Mouse (Mus musculus) adrenal gland, postnatal 10 days (tissue): ENCODE data around the gene Atp9a. TPM values are rescaled to one million over a fixed set of nuclear protein-coding genes. Genes with fewer than 3 reads are reported as not detected.
"Not testable (repeated sequence)": the region's sequence is repeated elsewhere in the genome, so short reads cannot be mapped to it uniquely, and the experiment has no call there.

Experiments used
- DNase-seq: peaks from one replicate; pipeline ENCODE4 v3.0.0; 2021; ENCODE audit warnings: mixed read lengths
- long read RNA-seq, 2 experiments: library from polyadenylated mRNA; stranded (forward); transcript quantifications; one replicate each; pipeline ENCODE4 v2.0.0; 2021
- total RNA-seq, 2 experiments: library from RNA; stranded (reverse); gene quantifications; 2 replicates each; pipeline ENCODE4 v1.2.3; 2021

Gene Atp9a
- total RNA-seq, result 10 to 100 TPM; 72.1 to 76.7 TPM
- long read RNA-seq, experiment 1, transcript Atp9a-204 (28 exons, 3,456 nt), result minor isoform, 18 of 162 reads
- long read RNA-seq, experiment 1, transcript Atp9a-201 (28 exons, 3,529 nt), result major isoform, 96 of 162 reads
- long read RNA-seq, experiment 1, partial matches to known transcripts, result 30 of 162 reads
- long read RNA-seq, experiment 1, other reads (novel, unspliced or antisense), result 17 of 162 reads
- long read RNA-seq, experiment 2, transcript Atp9a-204 (28 exons, 3,456 nt), result minor isoform, 14 of 126 reads
- long read RNA-seq, experiment 2, transcript Atp9a-201 (28 exons, 3,529 nt), result major isoform, 88 of 126 reads
- long read RNA-seq, experiment 2, partial matches to known transcripts, result 12 of 126 reads
- long read RNA-seq, experiment 2, other reads (novel, unspliced or antisense), result 10 of 126 reads

DNA sequence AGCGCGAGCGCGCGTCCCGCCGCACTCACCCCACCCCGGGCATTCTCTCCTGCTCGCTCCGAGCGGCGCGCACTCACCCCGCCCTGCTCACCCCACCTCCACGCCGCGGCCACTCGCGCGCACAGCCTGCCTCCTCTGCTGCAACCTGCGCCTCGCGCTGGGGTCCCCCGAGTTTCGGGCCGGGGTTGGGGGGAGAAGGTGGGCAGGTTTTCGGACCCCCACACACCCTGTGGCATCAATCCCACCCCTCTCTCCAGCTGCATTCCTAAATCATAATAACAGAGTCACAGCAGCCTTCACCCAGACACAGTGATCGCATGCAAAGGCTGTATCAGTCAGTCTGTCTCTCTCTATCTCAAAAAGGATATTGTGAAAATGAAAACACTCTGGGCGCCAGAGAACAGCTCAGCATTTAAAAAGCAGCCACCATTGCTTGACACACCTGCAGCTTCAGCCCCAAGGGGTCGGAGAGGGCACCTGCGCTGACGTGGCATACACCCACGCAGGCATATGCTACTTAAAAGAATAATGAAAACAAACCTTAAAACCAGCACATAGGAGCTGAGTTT, at the start of gene Atp9a:
Gene Atp9a, minus strand, starts transcription at position 351 of the 569 bp plus-strand sequence.
- DNase-seq, result peak; percentile 78

DNA sequence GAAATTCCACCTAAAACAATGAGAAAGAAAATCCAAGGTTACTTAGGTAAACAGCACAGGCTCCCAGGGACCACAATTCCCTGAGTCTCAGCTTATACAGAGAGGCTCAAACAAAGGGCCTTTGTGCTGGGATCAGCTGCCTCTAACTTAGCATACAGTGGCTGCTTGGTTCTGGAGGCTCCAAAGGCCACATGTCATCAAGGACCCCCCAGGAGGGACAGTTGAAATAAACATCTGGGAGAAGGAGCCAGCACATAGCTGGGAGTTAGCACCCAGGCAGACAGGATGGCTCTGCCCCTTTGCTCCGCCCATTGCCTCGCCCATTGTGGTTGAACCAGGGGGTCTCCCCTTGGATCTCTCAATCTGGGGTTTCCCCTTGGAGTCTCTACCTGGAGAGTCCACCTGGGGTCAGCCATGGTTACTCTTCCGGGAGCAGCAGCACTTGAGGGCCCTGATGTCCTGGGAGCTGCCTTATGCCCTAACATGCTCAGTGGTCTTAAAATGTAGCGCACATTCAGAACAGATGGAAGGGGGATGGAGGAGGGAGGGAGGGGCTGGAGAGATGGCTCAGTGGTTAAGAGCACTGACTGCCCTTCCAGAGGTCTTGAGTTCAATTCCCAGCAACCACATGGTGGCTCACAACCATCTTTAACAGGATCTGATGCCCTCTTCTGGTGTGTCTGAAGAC, 49.0 kb upstream of the Atp9a start:
- DNase-seq, result no peak

DNA sequence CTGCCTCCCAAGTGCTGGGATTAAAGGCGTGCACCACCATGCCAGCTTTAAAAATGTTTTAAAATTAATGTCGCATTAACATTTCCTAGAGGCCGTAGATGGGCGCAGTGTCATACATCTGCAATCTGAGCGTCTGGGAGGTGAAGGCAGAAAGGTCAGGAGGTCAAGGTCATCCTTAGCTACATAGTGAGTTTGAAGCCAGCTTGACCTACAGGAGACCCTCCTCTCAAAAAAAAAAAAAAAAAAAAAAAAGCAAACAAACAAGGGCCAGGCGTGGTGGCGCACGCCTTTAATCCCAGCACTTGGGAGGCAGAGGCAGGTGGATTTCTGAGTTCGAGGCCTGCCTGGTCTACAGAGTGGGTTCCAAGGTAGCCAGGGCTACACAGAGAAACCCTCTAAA, 44.0 kb upstream of the Atp9a start:
- DNase-seq, result no peak

DNA sequence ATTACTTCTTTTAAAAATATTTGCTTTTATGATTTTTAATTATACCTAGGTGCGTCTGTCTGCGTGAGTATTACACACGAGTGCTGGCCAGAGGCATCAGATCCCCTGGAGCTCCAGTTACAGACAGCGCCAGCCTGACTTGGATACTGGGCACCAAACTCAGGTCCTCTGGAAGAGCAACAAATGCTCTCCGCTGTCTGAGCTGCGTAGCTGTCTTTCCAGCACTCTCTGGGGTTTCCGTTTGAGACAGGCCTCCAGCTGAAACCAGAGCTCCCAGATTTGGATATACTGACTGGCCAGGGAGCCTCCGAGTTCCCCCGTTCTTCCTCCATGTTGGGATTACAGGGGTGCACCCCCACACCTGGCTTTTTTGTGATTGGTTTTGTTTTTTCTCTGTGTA, 38.4 kb upstream of the Atp9a start:
- DNase-seq, result no peak

DNA sequence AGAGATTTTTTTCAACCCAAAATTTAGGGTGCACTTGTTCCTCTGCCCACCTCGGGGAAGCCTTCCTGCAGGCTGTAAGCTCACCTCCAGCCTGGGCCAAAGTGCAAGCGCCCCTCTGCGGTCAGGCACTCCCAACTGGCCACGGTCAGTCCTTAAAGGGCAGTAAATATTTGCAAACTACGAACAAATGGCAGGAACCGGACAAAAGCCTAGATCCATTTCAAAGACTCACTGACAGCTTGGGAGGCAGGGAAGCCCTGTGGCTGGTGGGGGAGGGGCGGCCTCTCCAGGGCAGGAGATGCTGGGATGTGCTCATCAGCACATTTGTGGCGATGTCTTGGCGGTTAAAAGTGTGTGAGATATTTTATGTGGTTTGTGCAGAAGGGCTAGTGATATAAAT, 37.8 kb upstream of the Atp9a start:
- no peak for DNase-seq

DNA sequence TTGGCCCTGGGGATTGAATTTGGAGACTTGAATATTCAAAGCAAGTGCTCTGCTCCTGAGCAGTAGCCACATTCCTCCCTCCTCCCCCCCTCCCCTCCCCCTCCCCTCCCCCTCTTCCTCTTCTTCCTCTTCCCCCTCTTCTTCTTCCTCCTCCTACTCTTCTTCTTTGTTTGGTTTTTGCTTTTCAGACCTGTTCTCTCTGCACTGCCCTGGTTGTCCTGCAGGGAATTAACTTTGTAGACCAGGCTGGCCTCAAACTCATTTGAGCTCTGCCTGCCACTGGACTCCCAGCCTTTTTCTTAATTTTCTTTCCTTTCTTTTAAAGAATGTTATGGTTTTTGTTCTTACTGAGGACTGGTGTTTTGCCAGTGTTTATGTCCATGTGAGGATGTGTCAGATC, 35.3 kb upstream of the Atp9a start:
- DNase-seq, result no peak

DNA sequence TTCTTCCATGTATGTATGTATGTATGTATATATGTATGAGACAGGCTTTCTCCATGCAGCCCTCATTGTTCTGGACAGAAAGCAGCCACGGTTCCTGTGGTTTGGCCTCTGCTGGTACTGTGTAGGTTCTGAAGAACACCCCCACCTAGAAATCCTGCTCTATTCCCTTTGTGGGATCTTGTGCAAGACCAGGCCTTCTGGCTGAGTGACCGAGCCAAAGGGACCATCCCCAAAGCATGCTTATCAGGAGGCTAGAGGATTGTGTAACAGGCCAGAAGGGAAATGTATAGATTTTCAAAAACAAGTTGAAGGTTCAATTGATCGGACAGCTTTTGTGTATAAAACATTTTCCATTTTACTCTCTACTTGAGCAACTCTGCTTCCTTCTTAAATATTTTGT, 34.0 kb upstream of the Atp9a start:
- DNase-seq, result no peak

DNA sequence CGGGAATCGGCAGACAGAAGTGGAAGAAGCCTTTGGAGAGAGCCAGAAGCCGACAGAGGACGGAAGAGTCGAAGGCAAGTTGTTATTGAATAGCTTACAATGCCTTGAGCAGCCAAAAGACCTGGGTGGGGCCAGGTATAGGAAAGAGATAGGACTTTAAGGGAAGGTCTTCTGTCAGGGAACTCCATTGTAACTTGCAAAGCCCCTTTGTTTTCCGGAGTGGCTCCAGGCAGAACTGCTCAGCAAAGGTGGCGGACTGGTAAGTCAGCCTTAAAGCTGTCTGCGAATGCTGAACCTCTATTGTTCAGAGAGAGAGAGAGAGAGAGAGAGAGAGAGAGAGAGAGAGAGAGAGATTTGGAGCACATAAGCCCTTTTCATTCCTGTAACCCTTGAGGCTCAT, 27.1 kb upstream of the Atp9a start:
- DNase-seq, result no peak

DNA sequence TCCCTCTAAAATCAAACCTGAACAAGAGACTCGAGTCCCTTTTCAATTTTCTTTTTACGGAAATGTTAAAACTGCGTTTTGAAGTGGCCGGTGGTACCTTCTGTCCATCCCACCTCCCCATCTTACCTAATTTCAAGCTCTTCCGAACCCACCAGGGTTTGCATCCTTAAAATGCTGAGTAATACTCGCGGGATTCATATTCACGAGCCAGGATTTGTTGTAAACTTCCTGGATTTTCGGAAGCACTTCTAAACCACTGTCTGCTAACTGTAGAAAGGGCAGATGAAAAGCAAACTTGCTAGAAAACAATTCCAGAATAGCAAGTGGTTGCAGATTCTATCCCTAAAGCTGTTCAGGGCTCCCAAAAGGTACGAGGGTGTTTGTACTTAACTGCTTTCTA, 25.4 kb upstream of the Atp9a start, which contains the start of gene Sall4:
Gene Sall4, minus strand, starts transcription at position 362 of the 400 bp plus-strand sequence.
- DNase-seq, result no peak

DNA sequence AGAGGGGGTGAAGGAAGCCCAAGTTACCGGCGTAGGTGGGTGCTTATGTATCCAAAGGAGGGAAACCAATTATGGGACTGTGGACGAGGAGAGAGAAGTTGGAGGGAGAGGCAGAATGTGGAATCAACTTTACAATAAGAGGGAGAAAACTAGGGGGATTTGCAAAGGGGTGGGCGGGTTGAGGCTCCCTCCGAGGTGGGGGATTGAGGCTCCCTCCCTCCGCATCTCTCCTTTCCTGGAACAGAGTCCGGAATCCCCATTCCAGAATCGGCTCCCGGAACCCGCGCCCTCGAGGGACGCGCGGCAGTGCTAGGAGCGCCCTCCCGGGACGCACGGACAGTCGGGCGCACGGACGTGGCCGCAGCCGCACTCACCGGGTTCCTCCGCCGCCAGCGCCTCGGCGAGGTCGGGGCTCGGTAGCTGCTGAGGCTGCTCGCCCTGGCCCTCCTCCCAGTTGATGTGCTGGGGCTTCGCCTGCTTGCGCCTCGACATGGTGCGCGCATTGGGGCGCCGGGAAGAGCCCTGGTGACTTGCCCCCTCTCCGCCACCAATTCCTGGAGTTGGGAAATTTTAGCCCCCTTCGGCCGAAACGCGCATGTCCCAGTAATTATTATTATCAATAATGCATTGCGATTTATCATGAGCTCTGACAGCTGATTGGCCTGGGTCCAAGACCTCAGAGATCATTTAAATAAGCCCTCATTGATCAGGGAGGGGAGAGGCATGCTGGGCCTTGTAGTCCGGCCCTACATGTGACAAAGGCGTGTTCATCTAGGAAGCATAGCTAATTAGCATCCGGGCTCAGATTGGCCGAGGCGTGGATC, 24.5 kb upstream of the Atp9a start:
- peak; percentile 40 for DNase-seq

DNA sequence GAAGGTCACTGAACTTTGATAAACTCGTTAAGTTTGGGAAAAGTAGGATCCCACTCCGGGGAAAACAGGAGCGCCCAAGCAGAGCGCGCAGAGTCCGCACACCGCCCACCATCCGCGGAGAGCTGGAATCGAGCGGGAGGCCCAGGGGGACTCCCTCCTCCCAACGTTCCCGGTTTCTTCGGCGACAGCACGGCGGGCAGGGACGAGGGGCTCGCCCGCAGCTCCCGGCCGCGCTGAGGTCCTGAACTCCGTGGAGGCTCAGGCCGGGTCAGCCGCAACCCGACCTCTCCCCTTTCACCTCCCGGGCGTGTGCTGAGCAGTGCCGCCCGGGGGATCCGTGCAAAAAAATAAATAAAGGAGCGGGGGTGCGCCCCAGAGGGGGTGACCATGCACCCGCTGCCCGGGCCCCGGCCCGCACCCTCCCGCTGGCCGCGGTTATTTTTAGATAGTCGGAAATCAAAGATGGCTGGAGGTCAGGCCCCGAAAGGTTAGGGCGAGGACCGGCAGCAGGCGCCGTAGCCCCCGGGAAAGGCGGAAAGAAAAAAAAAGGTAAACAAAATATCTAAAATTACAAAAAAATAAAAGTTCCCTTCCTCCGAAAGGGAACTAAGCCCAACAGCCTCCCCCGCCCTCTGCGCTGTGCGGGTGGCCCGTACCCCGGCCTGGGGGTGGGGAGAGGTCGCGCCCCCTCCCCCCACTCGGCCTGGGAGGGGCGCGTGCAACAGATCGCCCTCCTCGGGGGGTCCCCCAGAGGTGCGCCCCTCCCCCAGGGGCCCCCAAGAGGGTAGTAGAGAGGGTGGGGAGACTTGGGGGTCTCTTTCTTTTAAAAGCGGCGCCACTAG, 23.7 kb upstream of the Atp9a start:
- DNase-seq, result peak; percentile 10

DNA sequence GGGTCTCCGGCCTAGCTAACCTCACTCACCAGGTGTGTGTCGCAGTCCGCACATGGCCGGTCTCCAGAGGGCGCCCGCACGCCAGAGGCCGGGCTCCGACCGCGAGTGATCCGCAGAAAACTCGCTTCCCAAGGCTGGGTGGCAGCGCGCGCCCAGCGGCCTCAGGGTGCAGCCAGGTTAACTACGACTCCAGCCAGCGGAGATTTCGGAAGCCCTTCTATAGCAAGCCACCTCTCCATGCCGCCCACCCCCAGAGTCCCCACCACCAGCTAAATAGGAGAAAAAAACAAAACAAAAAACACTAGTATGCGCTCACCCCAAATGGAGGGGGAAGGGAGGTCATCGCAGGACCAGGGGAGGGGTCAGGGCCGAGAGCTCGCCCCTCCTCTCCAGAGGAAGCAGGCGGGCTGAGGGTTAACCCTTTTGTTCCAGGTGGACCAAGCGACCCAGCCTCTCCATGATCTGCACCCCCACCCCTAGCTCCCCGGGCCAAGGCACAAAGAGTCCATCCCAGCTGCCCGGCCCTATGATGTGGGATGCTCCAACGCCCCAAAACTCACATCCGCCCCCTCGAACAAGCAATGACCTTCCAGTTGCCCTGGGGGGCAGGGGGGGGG, 23.0 kb upstream of the Atp9a start:
- peak; percentile 75 for DNase-seq

DNA sequence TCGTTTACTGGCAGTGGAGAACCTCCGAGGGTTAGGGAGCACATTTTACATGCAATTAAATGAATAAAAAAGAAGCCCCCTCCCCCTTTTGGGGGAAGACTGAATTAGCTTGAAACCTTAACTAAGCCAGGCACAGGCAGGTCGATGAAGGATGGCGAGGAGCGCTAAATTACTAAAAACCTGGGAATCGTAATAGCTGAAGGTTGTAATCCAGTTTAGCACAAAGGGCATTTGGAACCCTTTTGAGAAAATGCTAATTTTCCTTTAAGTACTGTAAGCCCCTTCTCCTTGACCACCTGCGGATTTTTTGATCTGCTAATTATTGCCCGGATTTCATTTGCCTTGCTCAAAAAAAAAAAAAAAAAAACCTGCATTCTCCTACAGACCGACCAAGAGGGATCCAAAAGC, 22.3 kb upstream of the Atp9a start:
- DNase-seq, result no peak

DNA sequence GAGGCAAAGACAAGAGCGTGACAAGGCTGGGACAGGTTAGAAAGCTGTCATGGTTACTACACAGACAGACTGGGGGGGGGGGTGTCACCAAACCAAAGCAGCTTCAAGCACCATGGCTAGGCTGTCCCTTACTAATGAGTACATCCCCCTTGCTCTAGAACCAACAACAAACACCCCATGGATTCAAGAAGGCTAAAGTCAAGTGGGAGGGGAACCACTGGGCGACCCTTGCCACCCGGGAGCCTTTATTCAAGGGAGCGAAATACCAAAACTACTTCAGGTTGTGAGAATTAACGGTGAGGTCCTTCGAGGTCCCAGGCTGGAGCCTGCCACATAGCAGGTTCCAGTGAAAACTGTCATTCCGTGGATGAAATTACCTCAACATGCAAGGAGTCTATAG, 21.6 kb upstream of the Atp9a start:
- no peak for DNase-seq

DNA sequence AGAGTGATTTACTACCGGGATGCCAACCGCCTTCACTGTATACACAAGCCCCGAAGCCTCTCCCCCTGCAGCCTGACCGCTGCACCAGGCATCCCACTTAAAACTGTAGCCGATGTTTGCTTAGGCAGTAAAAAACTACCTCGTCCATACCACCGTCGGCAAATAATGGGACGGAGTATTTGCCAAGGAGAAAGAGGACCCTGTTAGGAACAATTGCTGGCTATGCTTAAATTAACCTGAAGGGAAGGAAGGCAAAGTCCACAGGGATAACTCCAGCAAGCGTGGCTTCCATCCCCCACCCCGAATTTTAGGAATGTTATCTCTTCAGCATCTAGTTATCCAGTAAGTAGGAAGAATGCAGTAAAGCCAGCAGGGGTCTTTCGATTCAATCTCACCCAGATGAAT, 20.2 kb upstream of the Atp9a start:
- no peak for DNase-seq

DNA sequence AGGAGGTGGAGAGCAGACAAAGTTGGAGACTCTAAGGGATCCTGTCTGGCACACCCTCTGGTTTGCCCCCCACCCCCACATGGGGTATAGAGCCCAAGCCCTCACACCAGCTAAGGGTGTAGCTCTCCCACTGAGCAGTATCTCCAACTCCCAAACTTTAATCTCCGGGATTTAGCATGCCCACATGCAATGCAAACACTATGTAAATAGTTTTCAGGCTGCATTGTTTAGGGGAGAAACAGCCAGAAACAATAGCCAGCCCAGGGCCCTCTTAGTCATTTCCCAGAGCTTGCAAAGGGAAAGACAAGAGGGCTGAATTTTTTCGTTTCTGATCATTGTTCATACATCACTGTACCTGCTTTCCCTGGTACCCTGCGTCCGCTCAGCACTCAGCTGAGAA, 19.7 kb upstream of the Atp9a start:
- DNase-seq, result no peak

DNA sequence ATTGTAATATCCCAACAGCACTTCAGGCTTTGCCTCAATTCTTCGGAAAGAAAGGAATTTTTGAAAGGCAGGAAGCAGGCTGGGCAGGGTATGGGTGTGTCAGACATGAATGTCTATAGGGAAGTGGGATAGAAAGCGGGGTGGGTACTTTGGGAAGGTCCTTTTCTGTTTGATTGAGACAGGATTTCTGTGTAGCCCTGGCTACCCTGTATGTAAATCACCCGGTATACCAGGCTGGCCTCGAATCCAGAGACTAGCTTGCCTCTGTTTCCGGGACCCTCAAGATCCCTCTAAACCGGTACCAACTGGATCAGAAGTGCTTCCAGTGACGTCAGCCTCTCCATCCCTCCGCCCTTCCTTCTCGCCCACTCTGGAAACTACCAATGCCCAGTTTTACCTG, 18.9 kb upstream of the Atp9a start:
- no peak for DNase-seq

DNA sequence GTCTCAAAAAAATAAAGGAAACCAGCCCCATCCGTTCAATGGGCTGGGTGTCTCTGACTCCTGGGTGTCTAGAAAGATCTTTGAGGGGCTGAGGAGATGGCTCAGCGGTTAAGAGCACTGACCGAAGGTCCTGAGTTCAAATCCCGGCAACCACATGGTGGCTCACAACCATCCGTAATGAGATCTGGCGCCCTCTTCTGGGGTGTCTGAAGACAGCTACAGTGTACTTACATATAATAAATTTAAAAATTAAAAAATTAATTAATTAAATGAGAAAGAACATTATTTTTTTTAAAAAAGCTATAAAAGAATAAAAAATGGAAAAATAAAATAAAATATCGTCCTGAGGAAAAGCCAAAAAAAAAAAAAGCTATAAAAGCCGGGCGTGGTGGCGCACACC, 2.2 kb upstream of the Atp9a start:
- DNase-seq, result not testable (repeated sequence)

DNA sequence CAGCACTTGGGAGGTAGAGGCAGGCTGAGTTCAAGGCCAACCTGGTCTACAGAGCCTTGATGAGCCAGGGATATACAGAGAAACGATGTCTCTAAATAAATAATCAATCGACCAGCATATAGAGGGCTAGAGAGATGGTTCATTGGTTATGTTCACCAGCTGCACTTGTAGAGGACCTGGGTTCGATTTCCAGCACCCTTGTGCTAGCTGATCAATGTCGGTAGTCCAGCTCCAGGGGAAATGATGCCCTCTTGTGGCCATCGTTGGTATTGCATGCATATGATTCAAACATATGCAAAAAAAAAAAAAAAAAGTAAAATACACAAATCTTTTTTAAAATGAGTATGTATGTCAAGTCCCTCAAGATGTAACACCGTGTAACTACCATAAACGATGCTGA, 440 bp upstream of the Atp9a start:
- DNase-seq, result peak; percentile 77

DNA sequence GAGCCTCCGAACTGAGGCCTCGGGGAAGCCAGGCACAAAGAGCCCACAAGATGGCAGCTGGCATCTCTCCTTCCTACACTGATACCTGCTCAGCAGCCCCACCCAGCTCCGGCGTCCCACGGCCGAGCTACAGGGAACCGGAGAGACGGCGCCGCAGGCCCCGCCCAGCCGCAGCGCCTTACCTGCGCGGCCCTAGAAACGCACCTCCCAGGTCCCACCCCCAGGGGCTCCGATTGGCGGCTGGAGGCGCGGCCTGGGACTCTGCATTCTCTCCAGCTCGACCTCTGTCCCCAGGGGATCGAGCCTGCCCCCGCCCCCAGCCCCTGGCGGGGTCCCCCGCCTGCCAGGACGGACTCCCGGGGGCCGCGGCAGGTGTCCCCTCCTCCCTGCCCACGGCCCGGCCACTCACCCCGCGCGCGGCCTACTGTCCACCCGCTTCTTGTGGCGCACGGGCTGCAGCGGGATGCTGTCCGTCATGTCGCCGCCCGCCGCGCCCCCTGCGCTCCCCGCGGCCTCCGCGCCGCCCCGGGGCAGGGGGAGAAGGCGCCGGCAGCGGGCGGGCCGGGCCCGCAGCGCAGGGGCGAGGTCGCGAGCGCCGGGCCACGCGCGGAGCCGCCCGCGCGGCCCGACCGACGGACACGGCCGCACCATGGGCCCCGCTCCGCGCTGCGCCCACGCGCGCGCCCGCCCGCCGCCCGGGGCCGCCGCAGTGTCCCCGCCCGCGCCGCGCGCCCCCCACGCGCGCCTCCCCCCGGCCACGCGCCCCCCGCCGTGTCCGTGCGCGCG, 743 bp downstream of the Atp9a start:
- DNase-seq, result peak; percentile 82
